Mouse (Mus musculus): ENCODE results near the gene Nubpl. TPM values are rescaled to one million over a fixed set of nuclear protein-coding genes. Genes with fewer than 3 reads are reported as not detected.

Gene Nubpl
- polyA plus RNA-seq, 1 experiment from 2014 or later: 4.3 TPM

DNA sequence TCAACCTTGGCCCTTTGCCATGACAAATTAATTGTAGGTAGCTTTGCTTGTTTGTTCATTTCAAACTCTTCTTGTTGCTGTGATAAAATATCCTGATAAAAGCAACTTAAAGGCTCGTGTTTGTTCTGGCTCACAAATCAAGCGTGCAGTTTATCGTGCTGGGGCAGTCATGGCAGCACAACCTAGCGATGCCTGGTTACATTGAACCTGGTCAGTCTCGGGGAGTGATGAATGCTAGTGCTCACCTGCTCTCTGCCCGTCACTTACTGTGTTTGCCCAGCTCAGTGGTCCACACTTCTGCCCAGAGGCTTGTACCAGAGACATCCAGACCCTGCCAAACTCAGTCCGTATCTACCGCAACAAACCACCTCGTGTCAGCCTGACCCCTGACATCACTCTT is 149.9 kb downstream of the Nubpl start:
- no peak for ATAC-seq (ENCODE audit: insufficient read depth)
- H3K27me3 ChIP-seq: no peaks in the 10 kb centered on the region
- 74% methylated on average over 9 of the region's 9 CpGs for WGBS (ENCODE audit: insufficient replicate concordance)
- H3K4me1 ChIP-seq (replicated peaks): no peaks in the 10 kb centered on the region
- H3K27ac ChIP-seq (replicated peaks): no peak overlapping the region
- H3K4me2 ChIP-seq: no peak overlapping the region
- H3K4me3 ChIP-seq (replicated peaks): no peak overlapping the region
- H3K36me3 ChIP-seq (replicated peaks): no peaks in the 10 kb centered on the region
- no peak overlapping the region for H3K9ac ChIP-seq
- H3K9me3 ChIP-seq (replicated peaks): no peaks in the 10 kb centered on the region

DNA sequence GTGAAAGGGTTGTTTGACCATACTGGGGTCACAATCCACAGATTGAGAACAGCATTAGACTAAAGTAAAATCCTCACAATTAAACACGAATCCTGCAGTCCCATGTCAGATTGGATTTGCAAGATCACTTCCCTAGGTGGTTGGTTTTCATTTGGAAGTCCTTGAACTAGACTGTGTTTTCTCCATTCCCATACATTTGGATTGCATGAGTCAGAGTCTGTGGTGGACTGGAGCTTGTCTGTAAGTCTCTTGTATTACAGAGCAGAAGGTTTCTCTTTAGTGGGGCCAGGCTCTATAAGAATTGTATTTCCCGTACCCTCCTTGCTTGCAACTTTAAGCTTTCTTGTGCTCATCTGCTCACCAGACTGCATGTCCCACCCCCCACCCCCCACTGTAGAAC is 151.0 kb downstream of the Nubpl start:
- Histone ChIP-seq H3K4me2 (no peak overlapping the region), H3K36me3 (replicated peaks) (no peaks in the 10 kb centered on the region), H3K27me3 (no peaks in the 10 kb centered on the region), H3K4me3 (replicated peaks) (no peak overlapping the region), H3K4me1 (replicated peaks) (no peaks in the 10 kb centered on the region), H3K9me3 (replicated peaks) (no peaks in the 10 kb centered on the region), H3K9ac (no peak overlapping the region), H3K27ac (replicated peaks) (no peak overlapping the region)
- ATAC-seq (ENCODE audit: insufficient read depth): no peak
- WGBS (ENCODE audit: insufficient replicate concordance): 54% methylated on average over 2 of the region's 2 CpGs

DNA sequence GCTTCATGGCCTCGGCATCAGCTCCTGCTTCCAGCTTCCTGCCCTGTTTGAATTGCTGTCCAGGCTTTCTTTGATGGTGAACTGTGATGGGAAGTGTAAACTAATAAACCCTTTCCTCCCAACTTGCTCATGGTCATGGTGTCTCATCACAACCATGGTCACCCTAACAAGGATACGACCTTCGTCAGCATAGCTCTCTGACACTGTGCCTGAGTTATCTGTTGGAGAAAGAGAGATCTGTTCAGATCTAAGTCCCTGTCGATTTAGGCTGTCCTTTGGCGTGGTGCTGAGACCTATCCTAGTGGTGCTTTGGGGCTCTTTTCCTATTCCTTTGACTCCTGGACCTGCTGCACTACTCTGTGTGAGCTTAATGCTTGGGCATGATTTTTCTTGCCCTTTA is 156.6 kb downstream of the Nubpl start:
- no peaks in the 10 kb centered on the region for H3K4me1 ChIP-seq (replicated peaks)
- no peak overlapping the region for H3K4me2 ChIP-seq
- no peaks in the 10 kb centered on the region for H3K27me3 ChIP-seq
- H3K9ac ChIP-seq: no peak overlapping the region
- 53% methylated on average over 5 of the region's 5 CpGs for WGBS (ENCODE audit: insufficient replicate concordance)
- ATAC-seq (ENCODE audit: insufficient read depth): no peak
- H3K9me3 ChIP-seq (replicated peaks): no peaks in the 10 kb centered on the region
- H3K36me3 ChIP-seq (replicated peaks): no peaks in the 10 kb centered on the region
- no peak overlapping the region for H3K4me3 ChIP-seq (replicated peaks)
- no peak overlapping the region for H3K27ac ChIP-seq (replicated peaks)

DNA sequence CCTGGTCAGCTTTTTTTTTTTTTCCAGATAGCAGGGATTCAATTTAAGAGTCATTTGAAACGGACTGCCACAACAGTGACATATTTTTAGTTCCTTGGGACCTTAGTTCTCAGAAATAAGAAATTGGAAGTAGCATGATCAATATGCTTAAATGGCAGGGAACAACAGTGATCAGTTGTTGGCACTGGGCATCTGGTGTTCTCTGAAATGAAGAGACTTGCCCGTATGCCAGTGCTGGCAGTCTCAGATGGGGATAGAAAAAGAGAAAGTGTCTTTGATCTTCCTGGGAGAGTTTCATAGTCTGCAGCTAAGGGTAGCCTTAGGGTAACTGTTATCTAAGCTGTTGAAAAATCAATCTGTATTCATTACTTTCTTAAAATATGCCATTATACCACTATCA is 170.6 kb downstream of the Nubpl start:
- WGBS (ENCODE audit: insufficient replicate concordance): 65% methylated on average over 2 of the region's 2 CpGs

DNA sequence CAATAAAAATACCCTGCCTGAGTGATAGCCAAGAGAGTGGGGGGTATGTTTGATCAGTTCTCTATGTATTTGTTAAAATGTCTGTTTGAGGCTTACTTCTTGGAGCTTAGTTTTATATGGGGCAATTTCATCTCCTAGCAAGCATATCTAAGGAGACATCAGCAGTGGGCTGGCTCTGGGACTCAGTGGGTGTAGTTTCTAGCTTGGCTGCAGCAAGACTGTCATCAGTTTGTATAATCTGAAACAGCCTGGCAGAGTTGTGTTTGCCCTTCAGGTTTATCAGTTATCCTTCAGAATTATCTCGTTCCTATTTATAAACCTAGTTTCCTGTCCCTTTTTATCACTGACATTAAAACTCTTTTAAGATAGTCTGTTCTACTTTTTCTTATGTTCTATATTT is 175.3 kb downstream of the Nubpl start:
- Histone ChIP-seq H3K4me2 (no peak overlapping the region), H3K9me3 (replicated peaks) (no peaks in the 10 kb centered on the region), H3K36me3 (replicated peaks) (no peaks in the 10 kb centered on the region), H3K27ac (replicated peaks) (no peak overlapping the region), H3K4me1 (replicated peaks) (no peaks in the 10 kb centered on the region), H3K27me3 (no peaks in the 10 kb centered on the region), H3K4me3 (replicated peaks) (no peak overlapping the region), H3K9ac (no peak overlapping the region)
- WGBS (ENCODE audit: insufficient replicate concordance): 21% methylated on average over 1 of the region's 1 CpGs
- ATAC-seq (ENCODE audit: insufficient read depth): no peak

More for the DNA sequence above, 170.6 kb downstream of the Nubpl start:
- H3K9me3 ChIP-seq (replicated peaks): no peaks in the 10 kb centered on the region
- H3K27ac ChIP-seq (replicated peaks): no peak overlapping the region
- no peak overlapping the region for H3K4me3 ChIP-seq (replicated peaks)
- no peak overlapping the region for H3K4me2 ChIP-seq
- H3K27me3 ChIP-seq: no peaks in the 10 kb centered on the region
- ATAC-seq (ENCODE audit: insufficient read depth): no peak
- no peak overlapping the region for H3K9ac ChIP-seq
- H3K36me3 ChIP-seq (replicated peaks): no peaks in the 10 kb centered on the region
- no peaks in the 10 kb centered on the region for H3K4me1 ChIP-seq (replicated peaks)

DNA sequence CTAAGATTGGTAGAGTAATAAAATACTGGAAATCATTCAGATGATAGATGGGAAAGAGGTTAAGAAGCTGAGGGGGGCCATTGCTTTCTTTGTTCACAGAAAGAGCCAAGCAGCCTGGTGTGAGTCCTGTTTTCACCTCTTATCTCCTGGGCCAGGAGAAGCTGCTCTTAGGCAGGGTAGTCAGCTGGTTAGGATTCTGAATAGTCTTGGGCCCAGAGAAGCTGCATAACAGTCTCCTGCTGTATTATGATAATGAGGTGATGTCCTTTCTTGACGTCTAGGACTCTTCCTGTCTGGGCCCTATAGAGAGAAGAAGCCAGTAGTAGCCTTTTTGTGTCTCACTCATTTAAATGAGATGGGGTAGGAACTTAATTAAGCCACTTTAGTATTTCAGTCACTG is 178.8 kb downstream of the Nubpl start:
- H3K27ac ChIP-seq (replicated peaks): no peak overlapping the region
- WGBS (ENCODE audit: insufficient replicate concordance): 0% methylated on average over 1 of the region's 1 CpGs
- no peaks in the 10 kb centered on the region for H3K36me3 ChIP-seq (replicated peaks)
- no peak overlapping the region for H3K4me3 ChIP-seq (replicated peaks)
- ATAC-seq (ENCODE audit: insufficient read depth): no peak
- no peak overlapping the region for H3K9ac ChIP-seq
- H3K27me3 ChIP-seq: no peaks in the 10 kb centered on the region
- H3K4me1 ChIP-seq (replicated peaks): no peaks in the 10 kb centered on the region
- no peak overlapping the region for H3K4me2 ChIP-seq
- H3K9me3 ChIP-seq (replicated peaks): no peaks in the 10 kb centered on the region

DNA sequence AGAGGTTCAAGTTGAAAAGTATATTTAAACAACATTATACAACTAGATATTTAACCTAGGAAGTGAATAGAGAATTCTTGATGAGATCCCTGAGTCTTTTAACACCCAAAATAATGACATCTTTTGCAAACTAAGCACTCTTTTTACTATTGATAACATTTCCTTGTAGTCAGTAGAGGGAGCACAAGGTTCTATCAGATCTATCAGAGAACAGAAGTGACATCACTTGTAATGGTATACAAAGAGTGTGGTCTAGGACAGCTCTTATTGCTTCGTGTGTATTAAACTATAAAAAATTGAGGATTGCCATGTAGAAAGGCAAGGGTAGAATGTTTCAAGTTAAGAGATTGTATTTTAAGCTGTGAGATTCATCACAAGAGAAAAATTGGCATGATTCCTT is 183.7 kb downstream of the Nubpl start:
- no peak for ATAC-seq (ENCODE audit: insufficient read depth)
- Histone ChIP-seq H3K4me2 (no peak overlapping the region), H3K9me3 (replicated peaks) (no peaks in the 10 kb centered on the region), H3K27ac (replicated peaks) (no peak overlapping the region), H3K4me3 (replicated peaks) (no peak overlapping the region), H3K9ac (no peak overlapping the region), H3K27me3 (no peaks in the 10 kb centered on the region), H3K4me1 (replicated peaks) (no peaks in the 10 kb centered on the region), H3K36me3 (replicated peaks) (no peaks in the 10 kb centered on the region)
- WGBS (ENCODE audit: insufficient replicate concordance): 45% methylated on average over 1 of the region's 1 CpGs

DNA sequence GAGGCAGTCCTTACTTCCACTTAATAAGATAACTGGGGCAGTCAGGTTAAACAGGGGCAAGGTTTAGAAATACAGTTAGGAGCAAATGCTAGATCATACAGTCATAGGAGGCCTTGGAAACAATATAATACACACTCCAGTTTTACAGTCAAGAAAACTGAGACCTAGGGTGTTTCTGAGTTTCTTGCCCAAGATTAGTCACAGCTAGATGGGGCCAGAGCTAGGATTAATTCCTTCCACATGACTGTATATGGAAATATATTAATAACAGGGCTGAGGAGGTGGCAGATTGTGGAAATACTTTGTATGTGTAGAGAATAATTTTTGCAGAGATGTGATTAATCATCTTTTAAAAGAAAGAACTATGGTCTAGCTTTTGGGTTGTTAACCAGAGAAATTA is 186.9 kb downstream of the Nubpl start:
- ATAC-seq (ENCODE audit: insufficient read depth): no peak
- no peak overlapping the region for H3K4me2 ChIP-seq
- no peaks in the 10 kb centered on the region for H3K9me3 ChIP-seq (replicated peaks)
- no peaks in the 10 kb centered on the region for H3K4me1 ChIP-seq (replicated peaks)
- H3K4me3 ChIP-seq (replicated peaks): no peak overlapping the region
- H3K27me3 ChIP-seq: no peaks in the 10 kb centered on the region
- H3K36me3 ChIP-seq (replicated peaks): no peaks in the 10 kb centered on the region
- H3K27ac ChIP-seq (replicated peaks): no peak overlapping the region
- no peak overlapping the region for H3K9ac ChIP-seq

DNA sequence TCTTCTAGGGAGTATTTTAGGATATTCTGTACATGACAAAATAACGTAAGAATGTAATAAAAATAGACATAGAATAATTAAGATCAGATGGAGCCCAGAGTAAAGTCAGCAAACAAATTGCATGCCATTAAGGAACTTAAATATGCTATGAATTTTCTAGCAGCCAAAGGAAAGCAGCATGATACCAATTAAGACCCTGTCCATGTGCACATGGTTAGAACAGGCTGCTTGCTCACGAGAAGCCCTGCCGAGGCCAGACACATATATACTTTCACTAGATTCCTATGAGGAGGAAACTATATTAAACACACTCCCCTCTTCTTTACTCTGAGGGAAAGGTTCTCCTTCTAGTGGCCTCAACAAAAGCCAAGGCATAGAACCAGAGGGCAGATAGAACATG is 189.3 kb downstream of the Nubpl start:
- Histone ChIP-seq H3K4me2 (no peak overlapping the region), H3K4me1 (replicated peaks) (no peaks in the 10 kb centered on the region), H3K27ac (replicated peaks) (no peak overlapping the region), H3K36me3 (replicated peaks) (no peaks in the 10 kb centered on the region), H3K9ac (no peak overlapping the region), H3K4me3 (replicated peaks) (no peak overlapping the region), H3K9me3 (replicated peaks) (no peaks in the 10 kb centered on the region), H3K27me3 (no peaks in the 10 kb centered on the region)
- WGBS (ENCODE audit: insufficient replicate concordance): 62% methylated on average over 3 of the region's 3 CpGs
- no peak for ATAC-seq (ENCODE audit: insufficient read depth)

DNA sequence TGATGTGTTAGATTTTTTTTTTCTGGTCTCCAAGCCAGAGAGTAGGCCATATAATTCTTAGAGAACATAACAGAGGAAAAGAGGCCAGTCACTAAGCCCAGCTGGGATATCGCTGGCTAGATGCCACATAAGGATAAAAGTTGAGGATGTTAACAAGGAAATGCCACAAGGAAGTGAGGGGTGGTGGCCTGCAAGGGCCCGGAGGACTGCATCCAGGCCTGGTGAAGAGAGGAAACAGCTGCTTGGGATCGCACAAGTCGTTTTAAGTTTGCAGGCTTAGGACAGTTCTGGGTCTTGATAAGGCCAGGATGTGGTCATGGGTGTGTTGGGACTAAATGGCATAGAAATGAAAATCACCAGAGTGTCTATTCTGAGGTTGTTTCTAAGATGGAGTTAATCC is 191.0 kb downstream of the Nubpl start:
- H3K4me3 ChIP-seq (replicated peaks): no peak overlapping the region
- H3K9ac ChIP-seq: no peak overlapping the region
- H3K9me3 ChIP-seq (replicated peaks): no peaks in the 10 kb centered on the region
- no peak overlapping the region for H3K4me2 ChIP-seq
- no peak for ATAC-seq (ENCODE audit: insufficient read depth)
- H3K27me3 ChIP-seq: no peaks in the 10 kb centered on the region
- 20% methylated on average over 4 of the region's 4 CpGs for WGBS (ENCODE audit: insufficient replicate concordance)
- H3K36me3 ChIP-seq (replicated peaks): no peaks in the 10 kb centered on the region
- H3K4me1 ChIP-seq (replicated peaks): no peaks in the 10 kb centered on the region
- H3K27ac ChIP-seq (replicated peaks): no peak overlapping the region

DNA sequence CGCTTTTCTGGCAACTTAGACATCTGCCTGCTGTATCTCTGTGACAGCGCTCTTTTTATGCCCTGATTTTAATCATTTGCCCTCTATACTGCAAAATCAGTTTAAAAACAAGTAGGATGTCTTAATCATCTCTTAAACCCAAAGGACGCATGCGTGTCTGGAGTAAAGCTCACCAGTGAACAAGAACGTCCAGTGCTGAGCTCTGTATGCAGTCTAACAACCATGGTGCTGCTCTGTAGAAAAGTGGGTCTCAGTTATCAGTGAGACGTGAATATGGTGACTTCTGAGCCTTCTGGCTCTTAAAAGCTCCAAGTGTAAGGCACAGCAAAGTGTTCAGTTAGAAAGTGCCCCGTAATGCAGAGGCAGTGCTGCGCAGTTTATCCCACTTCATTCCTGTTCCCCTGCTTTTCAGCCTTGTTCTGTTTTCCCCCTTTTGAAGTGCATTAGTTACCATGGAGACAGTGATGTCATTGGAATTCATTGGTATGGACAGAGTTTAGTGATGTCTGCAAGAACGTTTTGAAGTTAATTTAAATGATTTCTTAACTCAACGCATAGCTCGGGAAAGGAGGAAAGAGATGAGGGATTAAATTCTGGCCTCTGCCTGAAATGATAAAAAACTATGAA is 191.5 kb downstream of the Nubpl start:
- Histone ChIP-seq H3K4me3 (replicated peaks) (no peak overlapping the region), H3K4me2 (no peak overlapping the region), H3K9ac (no peak overlapping the region), H3K36me3 (replicated peaks) (no peaks in the 10 kb centered on the region), H3K4me1 (replicated peaks) (no peaks in the 10 kb centered on the region), H3K27ac (replicated peaks) (no peak overlapping the region), H3K27me3 (no peaks in the 10 kb centered on the region), H3K9me3 (replicated peaks) (no peaks in the 10 kb centered on the region)
- 61% methylated on average over 11 of the region's 11 CpGs for WGBS (ENCODE audit: insufficient replicate concordance)
- ATAC-seq (ENCODE audit: insufficient read depth): no peak

DNA sequence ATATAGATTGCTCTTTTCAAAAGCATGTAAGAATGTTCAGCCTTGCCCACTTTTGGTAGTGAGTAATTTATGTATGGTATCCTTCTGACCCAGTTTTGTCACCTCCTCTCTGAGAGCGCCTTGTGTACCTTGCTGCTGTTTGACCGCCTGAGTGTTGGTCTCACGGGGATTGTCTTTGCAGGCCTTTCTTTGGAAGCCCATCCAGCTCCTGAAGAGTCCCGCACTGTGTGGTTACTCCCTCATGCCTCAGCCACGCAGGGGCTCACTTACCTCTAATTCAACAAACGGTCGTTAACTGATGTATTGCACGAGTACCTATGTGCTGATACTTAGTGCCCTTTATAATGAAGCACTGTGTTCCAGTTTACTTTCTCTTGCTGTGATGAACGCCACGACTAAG is 192.1 kb downstream of the Nubpl start:
- no peak overlapping the region for H3K4me2 ChIP-seq
- no peaks in the 10 kb centered on the region for H3K4me1 ChIP-seq (replicated peaks)
- H3K4me3 ChIP-seq (replicated peaks): no peak overlapping the region
- H3K9ac ChIP-seq: no peak overlapping the region
- WGBS (ENCODE audit: insufficient replicate concordance): 65% methylated on average over 10 of the region's 10 CpGs
- no peaks in the 10 kb centered on the region for H3K36me3 ChIP-seq (replicated peaks)
- no peaks in the 10 kb centered on the region for H3K27me3 ChIP-seq
- H3K9me3 ChIP-seq (replicated peaks): no peaks in the 10 kb centered on the region
- no peak overlapping the region for H3K27ac ChIP-seq (replicated peaks)
- ATAC-seq (ENCODE audit: insufficient read depth): no peak
